Mouse (Mus musculus): ENCODE results near the gene Trpm2.

DNA sequence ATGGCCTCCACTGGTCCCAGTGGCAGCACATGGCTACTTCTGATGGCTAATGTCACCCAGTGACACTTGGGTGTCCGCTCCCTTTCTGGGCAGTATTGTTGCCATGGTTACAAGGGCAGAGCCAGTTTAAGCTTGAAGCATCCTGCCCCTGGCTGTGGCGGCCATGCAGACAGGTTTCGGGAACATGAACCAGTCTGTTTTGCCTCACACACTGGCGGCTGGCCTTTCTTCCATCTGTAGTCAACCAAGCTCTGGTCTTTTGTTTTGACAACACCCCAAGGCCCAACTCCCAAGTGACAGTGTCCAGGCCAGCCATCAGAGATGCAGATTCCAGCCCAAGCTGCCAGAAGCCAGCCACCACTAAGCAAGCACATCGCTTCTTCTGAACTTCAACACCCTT lies 74.8 kb downstream of the Trpm2 start:
- TF ChIP-seq E2F4 (IDR thresholded peaks at IDR 0.05; ENCODE audit: insufficient replicate concordance, low read depth, low read length) (no peak), MYC (IDR thresholded peaks at IDR 0.05; ENCODE audit: low read depth, low read length) (no peak), CTCF (conservative IDR thresholded peaks at IDR 0.05 in 1 of 2, IDR thresholded peaks at IDR 0.05 in 1 of 2; ENCODE audit: low read depth in 2 of 2, low read length in 2 of 2) (no peak), POLR2A (IDR thresholded peaks at IDR 0.05; ENCODE audit: low read depth, low read length) (no peak), ETS1 (conservative IDR thresholded peaks at IDR 0.05; ENCODE audit: low read depth, low read length) (no peak), GABPA (IDR thresholded peaks at IDR 0.05; ENCODE audit: insufficient replicate concordance, low read depth, low read length) (no peak), BHLHE40 (IDR thresholded peaks at IDR 0.05; ENCODE audit: low read depth, low read length) (no peak), SIN3A (IDR thresholded peaks at IDR 0.05; ENCODE audit: low read length) (no peak), EP300 (IDR thresholded peaks at IDR 0.05; ENCODE audit: low read length) (no peak)

All from CH12.LX (cell line).